Mouse (Mus musculus): ENCODE results near the gene Adcy5. TPM values are rescaled to one million over a fixed set of nuclear protein-coding genes. Genes with fewer than 3 reads are reported as not detected.

Adcy5 gene
- polyA plus RNA-seq, 1 experiment: 2.8 TPM

GRCm38 (mm10) chr16:35220412-35220811, 65.7 kb downstream of the Adcy5 start:
- Histone ChIP-seq H3K27me3 (ENCODE audit: control insufficient read depth, insufficient read depth, low read length) (no peaks in the 10 kb centered on the region), H3K4me3 (ENCODE audit: control insufficient read depth, low read depth, low read length) (no peak overlapping the region), H3K27ac (ENCODE audit: control insufficient read depth, insufficient read depth, low read depth, low read length) (no peak overlapping the region), H3K4me1 (ENCODE audit: control insufficient read depth, insufficient read depth, low read length) (peaks cover 4% of the 10 kb centered on the region), H3K36me3 (ENCODE audit: control insufficient read depth, insufficient read depth, low read length) (no peaks in the 10 kb centered on the region)
- no peak for TF ChIP-seq POLR2A (IDR thresholded peaks at IDR 0.05; ENCODE audit: control insufficient read depth, low read depth, low read length)
- TF ChIP-seq CTCF (IDR thresholded peaks at IDR 0.05; ENCODE audit: control insufficient read depth, insufficient read depth, insufficient replicate concordance, low read depth, low read length): no peak

DNA sequence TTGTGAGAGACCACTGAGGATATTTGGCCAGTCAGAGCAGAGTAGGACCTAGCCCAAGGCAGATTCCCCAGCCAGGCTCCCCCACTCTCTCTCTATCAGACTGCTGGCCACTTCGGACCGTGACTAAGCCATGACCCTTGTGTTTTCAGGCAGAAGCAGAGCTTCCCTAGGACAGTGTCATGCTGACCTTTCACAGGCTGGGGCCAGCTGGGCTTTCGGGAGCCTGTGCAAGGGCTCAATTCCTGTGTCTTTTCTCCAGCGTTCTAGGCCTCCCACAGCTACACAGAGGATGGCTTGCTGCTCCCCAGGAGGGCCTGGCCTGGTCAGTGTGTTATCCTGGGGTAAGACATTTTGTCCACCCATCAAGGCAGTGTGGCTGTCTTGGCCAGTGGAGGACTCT, 66.9 kb downstream of the Adcy5 start:
- no peak for TF ChIP-seq CTCF (IDR thresholded peaks at IDR 0.05; ENCODE audit: control insufficient read depth, insufficient read depth, insufficient replicate concordance, low read depth, low read length)
- no peak for TF ChIP-seq POLR2A (IDR thresholded peaks at IDR 0.05; ENCODE audit: control insufficient read depth, low read depth, low read length)
- Histone ChIP-seq H3K27ac (ENCODE audit: control insufficient read depth, insufficient read depth, low read depth, low read length) (no peak overlapping the region), H3K27me3 (ENCODE audit: control insufficient read depth, insufficient read depth, low read length) (no peaks in the 10 kb centered on the region)

GRCm38 (mm10) chr16:35223930-35224329, 69.3 kb downstream of the Adcy5 start:
- Histone ChIP-seq H3K27me3 (ENCODE audit: control insufficient read depth, insufficient read depth, low read length) (no peaks in the 10 kb centered on the region), H3K4me3 (ENCODE audit: control insufficient read depth, low read depth, low read length) (no peak overlapping the region), H3K36me3 (ENCODE audit: control insufficient read depth, insufficient read depth, low read length) (no peaks in the 10 kb centered on the region), H3K4me1 (ENCODE audit: control insufficient read depth, insufficient read depth, low read length) (no peaks in the 10 kb centered on the region), H3K27ac (ENCODE audit: control insufficient read depth, insufficient read depth, low read depth, low read length) (no peak overlapping the region)
- TF ChIP-seq CTCF (IDR thresholded peaks at IDR 0.05; ENCODE audit: control insufficient read depth, insufficient read depth, insufficient replicate concordance, low read depth, low read length) (no peak), POLR2A (IDR thresholded peaks at IDR 0.05; ENCODE audit: control insufficient read depth, low read depth, low read length) (no peak)

More for the DNA sequence above, 66.9 kb downstream of the Adcy5 start:
- H3K36me3 ChIP-seq (ENCODE audit: control insufficient read depth, insufficient read depth, low read length): no peaks in the 10 kb centered on the region
- H3K4me1 ChIP-seq (ENCODE audit: control insufficient read depth, insufficient read depth, low read length): no peaks in the 10 kb centered on the region; the same call in 1 of the 2 replicates
- H3K4me3 ChIP-seq (ENCODE audit: control insufficient read depth, low read depth, low read length): no peak overlapping the region

DNA sequence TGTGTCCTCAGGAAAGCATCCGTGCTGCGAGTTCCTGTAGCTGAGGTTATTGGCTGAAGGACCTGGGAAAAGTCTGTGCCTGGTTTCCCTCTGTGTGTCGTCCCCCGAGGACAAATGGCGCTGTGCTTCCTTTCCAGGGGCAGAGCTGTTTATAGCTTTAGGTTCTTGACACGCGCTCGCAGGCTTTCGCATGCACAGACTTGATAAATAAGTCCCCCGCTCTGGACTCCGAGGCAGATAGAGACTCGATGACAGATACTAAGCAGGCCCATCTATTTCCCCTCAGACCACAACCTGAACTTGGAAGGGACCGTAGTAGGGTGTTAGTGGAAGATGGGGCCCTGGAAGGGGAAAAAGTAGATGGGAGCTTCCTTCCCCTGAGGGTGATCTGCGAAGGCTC, 70.0 kb downstream of the Adcy5 start:
- TF ChIP-seq POLR2A (IDR thresholded peaks at IDR 0.05; ENCODE audit: control insufficient read depth, low read depth, low read length) (no peak), CTCF (IDR thresholded peaks at IDR 0.05; ENCODE audit: control insufficient read depth, insufficient read depth, insufficient replicate concordance, low read depth, low read length) (no peak)
- Histone ChIP-seq H3K36me3 (ENCODE audit: control insufficient read depth, insufficient read depth, low read length) (no peaks in the 10 kb centered on the region), H3K4me3 (ENCODE audit: control insufficient read depth, low read depth, low read length) (no peak overlapping the region), H3K4me1 (ENCODE audit: control insufficient read depth, insufficient read depth, low read length) (no peaks in the 10 kb centered on the region; the same call in 1 of the 2 replicates), H3K27ac (ENCODE audit: control insufficient read depth, insufficient read depth, low read depth, low read length) (no peak overlapping the region), H3K27me3 (ENCODE audit: control insufficient read depth, insufficient read depth, low read length) (no peaks in the 10 kb centered on the region)

DNA sequence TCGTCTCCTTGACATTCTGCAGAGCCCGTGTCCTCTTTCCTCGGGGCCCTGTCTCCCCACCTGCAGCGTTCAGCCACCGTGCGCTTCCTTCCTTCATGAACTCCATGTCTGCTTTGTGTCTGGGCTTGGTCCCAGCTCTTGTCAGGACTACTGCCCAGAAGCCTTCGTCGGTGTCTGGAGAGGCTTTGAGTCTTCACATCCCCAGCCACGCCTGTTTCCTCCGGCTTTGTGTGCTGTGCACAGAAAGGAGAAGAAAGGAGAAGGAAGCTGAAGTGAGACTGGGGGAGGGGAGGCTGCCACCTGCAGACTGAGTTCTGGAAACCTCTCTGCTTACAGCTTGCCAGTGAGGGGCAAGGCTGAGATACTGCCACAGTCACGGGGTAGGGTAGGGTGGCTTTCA, 74.9 kb downstream of the Adcy5 start:
- Histone ChIP-seq H3K4me1 (ENCODE audit: control insufficient read depth, insufficient read depth, low read length) (peaks cover 2% of the 10 kb centered on the region; the same call in 1 of the 2 replicates), H3K36me3 (ENCODE audit: control insufficient read depth, insufficient read depth, low read length) (no peaks in the 10 kb centered on the region), H3K27me3 (ENCODE audit: control insufficient read depth, insufficient read depth, low read length) (no peaks in the 10 kb centered on the region), H3K27ac (ENCODE audit: control insufficient read depth, insufficient read depth, low read depth, low read length) (no peak overlapping the region), H3K4me3 (ENCODE audit: control insufficient read depth, low read depth, low read length) (no peak overlapping the region)
- no peak for TF ChIP-seq CTCF (IDR thresholded peaks at IDR 0.05; ENCODE audit: control insufficient read depth, insufficient read depth, insufficient replicate concordance, low read depth, low read length)
- no peak for TF ChIP-seq POLR2A (IDR thresholded peaks at IDR 0.05; ENCODE audit: control insufficient read depth, low read depth, low read length)

GRCm38 (mm10) chr16:35232153-35232750, 77.6 kb downstream of the Adcy5 start:
- Histone ChIP-seq H3K36me3 (ENCODE audit: control insufficient read depth, insufficient read depth, low read length) (no peaks in the 10 kb centered on the region), H3K4me1 (ENCODE audit: control insufficient read depth, insufficient read depth, low read length) (peaks cover 2% of the 10 kb centered on the region; the same call in 1 of the 2 replicates), H3K27ac (ENCODE audit: control insufficient read depth, insufficient read depth, low read depth, low read length) (no peak overlapping the region), H3K27me3 (ENCODE audit: control insufficient read depth, insufficient read depth, low read length) (no peaks in the 10 kb centered on the region), H3K4me3 (ENCODE audit: control insufficient read depth, low read depth, low read length) (no peak overlapping the region)
- TF ChIP-seq CTCF (IDR thresholded peaks at IDR 0.05; ENCODE audit: control insufficient read depth, insufficient read depth, insufficient replicate concordance, low read depth, low read length) (no peak), POLR2A (IDR thresholded peaks at IDR 0.05; ENCODE audit: control insufficient read depth, low read depth, low read length) (no peak)

GRCm38 (mm10) chr16:35233329-35233728, 78.7 kb downstream of the Adcy5 start:
- no peak overlapping the region for H3K27ac ChIP-seq (ENCODE audit: control insufficient read depth, insufficient read depth, low read depth, low read length)
- H3K27me3 ChIP-seq (ENCODE audit: control insufficient read depth, insufficient read depth, low read length): no peaks in the 10 kb centered on the region
- no peaks in the 10 kb centered on the region for H3K36me3 ChIP-seq (ENCODE audit: control insufficient read depth, insufficient read depth, low read length)
- H3K4me3 ChIP-seq (ENCODE audit: control insufficient read depth, low read depth, low read length): no peak overlapping the region
- TF ChIP-seq CTCF (IDR thresholded peaks at IDR 0.05; ENCODE audit: control insufficient read depth, insufficient read depth, insufficient replicate concordance, low read depth, low read length) (no peak), POLR2A (IDR thresholded peaks at IDR 0.05; ENCODE audit: control insufficient read depth, low read depth, low read length) (no peak)
- H3K4me1 ChIP-seq (ENCODE audit: control insufficient read depth, insufficient read depth, low read length): peaks cover 2% of the 10 kb centered on the region; the same call in 1 of the 2 replicates
